Mouse (Mus musculus) activated CD4-positive, CD25-positive, alpha-beta regulatory T cell, adult 4 months (primary cell): ENCODE measurements around the gene Hcrtr1. TPM values are rescaled to one million over a fixed set of nuclear protein-coding genes. Genes with fewer than 3 reads are reported as not detected.

Source experiments
- ATAC-seq: one replicate; pipeline ENCODE4 v1.8.0; 2017
- polyA plus RNA-seq, 2 experiments: library from polyadenylated mRNA; unstranded; fragments of 100-300 nt; shearing (Covaris generic); gene quantifications; one replicate each; pipeline ENCODE4 v1.2.1; 2017

The Hcrtr1 gene
- polyA plus RNA-seq, 2 experiments from 2014 or later = not detected

GRCm38 (mm10) chr4:130112732-130113131 is 26.4 kb downstream of the Hcrtr1 start:
- no peak for ATAC-seq

GRCm38 (mm10) chr4:130112299-130112698 is 26.9 kb downstream of the Hcrtr1 start:
- no peak for ATAC-seq

- ATAC-seq = no peak
Measured at GRCm38 (mm10) chr4:130110091-130110490, 29.1 kb downstream of the Hcrtr1 start.

GRCm38 (mm10) chr4:130109666-130110065 is 29.5 kb downstream of the Hcrtr1 start:
- ATAC-seq = no peak

- ATAC-seq = no peak
Measured at GRCm38 (mm10) chr4:130108929-130109328, 30.2 kb downstream of the Hcrtr1 start.

GRCm38 (mm10) chr4:130107444-130108131 is 31.6 kb downstream of the Hcrtr1 start:
- ATAC-seq = peak; percentile 97

GRCm38 (mm10) chr4:130107065-130107443 is 32.1 kb downstream of the Hcrtr1 start:
- ATAC-seq = peak; percentile 44

- no peak for ATAC-seq
Measured at GRCm38 (mm10) chr4:130104584-130104983, 34.6 kb downstream of the Hcrtr1 start.

- no peak for ATAC-seq
Measured at GRCm38 (mm10) chr4:130103632-130104031, 35.5 kb downstream of the Hcrtr1 start.

- no peak for ATAC-seq
Measured at GRCm38 (mm10) chr4:130102111-130102651, 37.0 kb downstream of the Hcrtr1 start, which contains the start of gene Pef1. Gene Pef1 (plus strand): TSS chr4:130102558.

GRCm38 (mm10) chr4:130101183-130101582 is 38.0 kb downstream of the Hcrtr1 start:
- no peak for ATAC-seq

- ATAC-seq = no peak
Measured at GRCm38 (mm10) chr4:130095137-130095536, 44.0 kb downstream of the Hcrtr1 start.

GRCm38 (mm10) chr4:130087293-130087692 is 51.9 kb downstream of the Hcrtr1 start:
- no peak for ATAC-seq

- ATAC-seq = no peak
Measured at GRCm38 (mm10) chr4:130085246-130085820, 53.8 kb downstream of the Hcrtr1 start.

GRCm38 (mm10) chr4:130084331-130084945 is 54.7 kb downstream of the Hcrtr1 start:
- ATAC-seq = no peak

- ATAC-seq = no peak
Measured at GRCm38 (mm10) chr4:130082211-130082610, 56.9 kb downstream of the Hcrtr1 start.

- ATAC-seq = no peak
Measured at GRCm38 (mm10) chr4:130081345-130082190, 57.6 kb downstream of the Hcrtr1 start.

Other genes with a start within 250 kb of the Hcrtr1 start
- gene Spocd1, start 210.1 kb downstream of the Hcrtr1 start, polyA plus RNA-seq = not detected
- 1 to 10 TPM in 1 of 2 experiments, not detected in 1; 1.4 TPM for gene Adgrb2, start 154.5 kb downstream of the Hcrtr1 start, polyA plus RNA-seq
- gene Col16a1, start 91.5 kb downstream of the Hcrtr1 start, polyA plus RNA-seq = not detected
- 10 to 100 TPM; 28.6 to 41.4 TPM for gene Pef1, start 36.8 kb downstream of the Hcrtr1 start, polyA plus RNA-seq
- not detected for gene Tinagl1, start 35.8 kb upstream of the Hcrtr1 start, polyA plus RNA-seq
- not detected for gene Gm853, start 83.0 kb upstream of the Hcrtr1 start, polyA plus RNA-seq
- under 1 TPM; 0.61 to 0.92 TPM for gene Serinc2, start 139.8 kb upstream of the Hcrtr1 start, polyA plus RNA-seq
- gene Fabp3, start 169.2 kb upstream of the Hcrtr1 start, polyA plus RNA-seq = under 1 TPM in 1 of 2 experiments, not detected in 1; 0.42 TPM
- not detected for gene Gm10570, start 169.3 kb upstream of the Hcrtr1 start, polyA plus RNA-seq
- gene Zcchc17, start 220.6 kb upstream of the Hcrtr1 start, polyA plus RNA-seq = 10 to 100 TPM; 70.6 to 72.2 TPM
- gene Snrnp40, start 220.8 kb upstream of the Hcrtr1 start, polyA plus RNA-seq = 10 to 100 TPM; 65.1 to 71.2 TPM